Mouse (Mus musculus) bone marrow, adult 2 months (tissue): ENCODE data around the gene Elmod3.

Source experiments
- CTCF ChIP-seq: fragments of 200-500 bp; IDR thresholded peaks from 2 replicates; pipeline ENCODE4 v1.5.1; 2011; ENCODE audit warnings: low read length, control low read depth; ENCODE audit not compliant: control insufficient read depth, insufficient read depth
- POLR2A ChIP-seq: fragments of 200-500 bp; IDR thresholded peaks from 2 replicates; pipeline ENCODE4 v1.6.1; 2011; ENCODE audit warnings: low read depth, mild to moderate bottlenecking, control low read depth, low read length, borderline replicate concordance; ENCODE audit not compliant: control insufficient read depth

- TF ChIP-seq CTCF (no peak), POLR2A (no peak)
These were observed 12.0 kb upstream of the Elmod3 start for GRCm38 (mm10) chr6:72610261-72610660.
